Mouse (Mus musculus): Measurements from ENCODE around the gene Focad. TPM values are rescaled to one million over a fixed set of nuclear protein-coding genes. Genes with fewer than 3 reads are reported as not detected.

The Focad gene
- polyA plus RNA-seq, 1 experiment = 0.29 TPM

GRCm38 (mm10) chr4:88245494-88245893 lies 151.1 kb downstream of the Focad start:
- Histone ChIP-seq H3K4me3 (replicated peaks) (no peak overlapping the region), H3K36me3 (ENCODE audit: control insufficient read depth) (no peaks in the 10 kb centered on the region), H3K4me1 (ENCODE audit: control insufficient read depth) (no peaks in the 10 kb centered on the region), H3K9me3 (ENCODE audit: control insufficient read depth, low read length) (no peaks in the 10 kb centered on the region), H3K27me3 (ENCODE audit: control insufficient read depth) (no peaks in the 10 kb centered on the region)
- TF ChIP-seq TAL1 (IDR thresholded peaks at IDR 0.05; ENCODE audit: low read length) = no peak
- TF ChIP-seq GATA1 (IDR thresholded peaks at IDR 0.05; ENCODE audit: low read length) = no peak

- Histone ChIP-seq H3K4me1 (ENCODE audit: control insufficient read depth) (no peaks in the 10 kb centered on the region; the same call in 1 of the 2 replicates), H3K27me3 (ENCODE audit: control insufficient read depth) (no peaks in the 10 kb centered on the region), H3K9me3 (ENCODE audit: control insufficient read depth, low read length) (no peaks in the 10 kb centered on the region), H3K4me3 (replicated peaks) (no peak overlapping the region), H3K36me3 (ENCODE audit: control insufficient read depth) (no peaks in the 10 kb centered on the region)
- TF ChIP-seq TAL1 (IDR thresholded peaks at IDR 0.05; ENCODE audit: low read length) (no peak), GATA1 (IDR thresholded peaks at IDR 0.05; ENCODE audit: low read length) (no peak)
Observed at GRCm38 (mm10) chr4:88261349-88261748, 166.9 kb downstream of the Focad start.

- no peaks in the 10 kb centered on the region for H3K27me3 ChIP-seq (ENCODE audit: control insufficient read depth)
- H3K4me3 ChIP-seq (replicated peaks) = no peak overlapping the region
- no peaks in the 10 kb centered on the region for H3K36me3 ChIP-seq (ENCODE audit: control insufficient read depth)
- H3K9me3 ChIP-seq (ENCODE audit: control insufficient read depth, low read length) = no peaks in the 10 kb centered on the region
- no peaks in the 10 kb centered on the region; the same call in 1 of the 2 replicates for H3K4me1 ChIP-seq (ENCODE audit: control insufficient read depth)
- TF ChIP-seq TAL1 (IDR thresholded peaks at IDR 0.05; ENCODE audit: low read length) (no peak), GATA1 (IDR thresholded peaks at IDR 0.05; ENCODE audit: low read length) (no peak)
Observed at GRCm38 (mm10) chr4:88264536-88264935, 170.1 kb downstream of the Focad start.

- no peaks in the 10 kb centered on the region for H3K27me3 ChIP-seq (ENCODE audit: control insufficient read depth)
- no peaks in the 10 kb centered on the region for H3K36me3 ChIP-seq (ENCODE audit: control insufficient read depth)
- H3K4me3 ChIP-seq (replicated peaks) = no peak overlapping the region
- no peak for TF ChIP-seq GATA1 (IDR thresholded peaks at IDR 0.05; ENCODE audit: low read length)
- no peak for TF ChIP-seq TAL1 (IDR thresholded peaks at IDR 0.05; ENCODE audit: low read length)
- H3K4me1 ChIP-seq (ENCODE audit: control insufficient read depth) = peaks cover 1% of the 10 kb centered on the region; the same call in 1 of the 2 replicates
- no peaks in the 10 kb centered on the region for H3K9me3 ChIP-seq (ENCODE audit: control insufficient read depth, low read length)
Observed at GRCm38 (mm10) chr4:88270408-88271067, 176.1 kb downstream of the Focad start.

GRCm38 (mm10) chr4:88275571-88276041 lies 181.2 kb downstream of the Focad start:
- no peak overlapping the region for H3K4me3 ChIP-seq (replicated peaks)
- H3K27me3 ChIP-seq (ENCODE audit: control insufficient read depth) = no peaks in the 10 kb centered on the region
- H3K36me3 ChIP-seq (ENCODE audit: control insufficient read depth) = no peaks in the 10 kb centered on the region
- TF ChIP-seq GATA1 (IDR thresholded peaks at IDR 0.05; ENCODE audit: low read length) = no peak
- TF ChIP-seq TAL1 (IDR thresholded peaks at IDR 0.05; ENCODE audit: low read length) = no peak
- no peaks in the 10 kb centered on the region for H3K9me3 ChIP-seq (ENCODE audit: control insufficient read depth, low read length)
- peaks cover 1% of the 10 kb centered on the region; the same call in 1 of the 2 replicates for H3K4me1 ChIP-seq (ENCODE audit: control insufficient read depth)

- H3K9me3 ChIP-seq (ENCODE audit: control insufficient read depth, low read length) = no peaks in the 10 kb centered on the region
Observed at GRCm38 (mm10) chr4:88276058-88276734, 181.8 kb downstream of the Focad start.

GRCm38 (mm10) chr4:88278524-88278923 lies 184.1 kb downstream of the Focad start:
- no peak overlapping the region for H3K4me3 ChIP-seq (replicated peaks)
- H3K36me3 ChIP-seq (ENCODE audit: control insufficient read depth) = no peaks in the 10 kb centered on the region
- no peak for TF ChIP-seq GATA1 (IDR thresholded peaks at IDR 0.05; ENCODE audit: low read length)
- TF ChIP-seq TAL1 (IDR thresholded peaks at IDR 0.05; ENCODE audit: low read length) = no peak
- H3K4me1 ChIP-seq (ENCODE audit: control insufficient read depth) = no peaks in the 10 kb centered on the region
- H3K9me3 ChIP-seq (ENCODE audit: control insufficient read depth, low read length) = no peaks in the 10 kb centered on the region
- H3K27me3 ChIP-seq (ENCODE audit: control insufficient read depth) = no peaks in the 10 kb centered on the region

More at GRCm38 (mm10) chr4:88276058-88276734, 181.8 kb downstream of the Focad start:
- TF ChIP-seq GATA1 (IDR thresholded peaks at IDR 0.05; ENCODE audit: low read length) = no peak
- no peak for TF ChIP-seq TAL1 (IDR thresholded peaks at IDR 0.05; ENCODE audit: low read length)
- H3K4me1 ChIP-seq (ENCODE audit: control insufficient read depth) = no peaks in the 10 kb centered on the region
- no peaks in the 10 kb centered on the region for H3K27me3 ChIP-seq (ENCODE audit: control insufficient read depth)
- no peaks in the 10 kb centered on the region for H3K36me3 ChIP-seq (ENCODE audit: control insufficient read depth)
- H3K4me3 ChIP-seq (replicated peaks) = no peak overlapping the region

DNA sequence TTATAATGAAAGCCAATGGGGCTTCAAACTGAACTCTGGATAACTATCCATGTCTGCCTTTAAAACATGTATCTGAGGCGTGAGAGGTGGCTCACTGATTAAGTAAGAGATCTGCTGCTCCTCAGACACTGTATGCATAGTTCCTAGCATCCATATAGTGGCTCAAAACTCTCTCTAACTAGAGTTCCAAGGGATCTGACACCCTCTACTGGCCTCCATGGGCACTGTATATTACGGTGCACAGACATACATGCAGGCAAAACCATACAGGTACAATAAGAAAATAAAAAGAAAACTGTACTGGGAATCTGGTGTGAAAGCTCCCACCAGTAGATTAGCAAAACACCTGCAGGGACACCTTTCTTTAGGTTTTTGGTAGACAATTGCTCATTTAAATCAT lies 186.1 kb downstream of the Focad start:
- Histone ChIP-seq H3K36me3 (ENCODE audit: control insufficient read depth) (no peaks in the 10 kb centered on the region), H3K27me3 (ENCODE audit: control insufficient read depth) (no peaks in the 10 kb centered on the region), H3K9me3 (ENCODE audit: control insufficient read depth, low read length) (no peaks in the 10 kb centered on the region), H3K4me3 (replicated peaks) (no peak overlapping the region), H3K4me1 (ENCODE audit: control insufficient read depth) (no peaks in the 10 kb centered on the region)
- TF ChIP-seq TAL1 (IDR thresholded peaks at IDR 0.05; ENCODE audit: low read length) = no peak
- no peak for TF ChIP-seq GATA1 (IDR thresholded peaks at IDR 0.05; ENCODE audit: low read length)

DNA sequence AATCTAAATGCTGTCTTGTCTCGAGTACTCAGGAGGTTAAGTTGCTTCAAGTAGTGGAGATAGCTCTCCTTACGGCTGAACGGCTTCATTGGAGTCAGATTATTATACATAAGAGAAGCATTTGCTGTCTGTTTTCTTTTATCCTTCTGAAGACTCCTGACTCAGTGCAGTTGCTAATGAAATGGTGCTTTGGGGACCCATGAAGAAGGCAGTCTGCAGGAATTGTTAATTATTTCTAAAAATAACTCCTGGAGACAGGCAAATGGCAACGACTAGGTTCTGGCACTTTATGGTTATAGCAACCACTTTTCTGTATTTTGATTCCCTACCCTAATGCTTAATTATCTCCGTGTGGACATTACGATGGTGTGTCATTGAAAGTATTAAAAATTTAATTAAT lies 201.1 kb downstream of the Focad start:
- Histone ChIP-seq H3K36me3 (ENCODE audit: control insufficient read depth) (no peaks in the 10 kb centered on the region), H3K27me3 (ENCODE audit: control insufficient read depth) (no peaks in the 10 kb centered on the region), H3K4me1 (ENCODE audit: control insufficient read depth) (no peaks in the 10 kb centered on the region), H3K4me3 (replicated peaks) (no peak overlapping the region), H3K9me3 (ENCODE audit: control insufficient read depth, low read length) (no peaks in the 10 kb centered on the region)
- TF ChIP-seq TAL1 (IDR thresholded peaks at IDR 0.05; ENCODE audit: low read length) = no peak
- no peak for TF ChIP-seq GATA1 (IDR thresholded peaks at IDR 0.05; ENCODE audit: low read length)
